Mouse (Mus musculus): Measurements from ENCODE around the gene Dohh.

DNA sequence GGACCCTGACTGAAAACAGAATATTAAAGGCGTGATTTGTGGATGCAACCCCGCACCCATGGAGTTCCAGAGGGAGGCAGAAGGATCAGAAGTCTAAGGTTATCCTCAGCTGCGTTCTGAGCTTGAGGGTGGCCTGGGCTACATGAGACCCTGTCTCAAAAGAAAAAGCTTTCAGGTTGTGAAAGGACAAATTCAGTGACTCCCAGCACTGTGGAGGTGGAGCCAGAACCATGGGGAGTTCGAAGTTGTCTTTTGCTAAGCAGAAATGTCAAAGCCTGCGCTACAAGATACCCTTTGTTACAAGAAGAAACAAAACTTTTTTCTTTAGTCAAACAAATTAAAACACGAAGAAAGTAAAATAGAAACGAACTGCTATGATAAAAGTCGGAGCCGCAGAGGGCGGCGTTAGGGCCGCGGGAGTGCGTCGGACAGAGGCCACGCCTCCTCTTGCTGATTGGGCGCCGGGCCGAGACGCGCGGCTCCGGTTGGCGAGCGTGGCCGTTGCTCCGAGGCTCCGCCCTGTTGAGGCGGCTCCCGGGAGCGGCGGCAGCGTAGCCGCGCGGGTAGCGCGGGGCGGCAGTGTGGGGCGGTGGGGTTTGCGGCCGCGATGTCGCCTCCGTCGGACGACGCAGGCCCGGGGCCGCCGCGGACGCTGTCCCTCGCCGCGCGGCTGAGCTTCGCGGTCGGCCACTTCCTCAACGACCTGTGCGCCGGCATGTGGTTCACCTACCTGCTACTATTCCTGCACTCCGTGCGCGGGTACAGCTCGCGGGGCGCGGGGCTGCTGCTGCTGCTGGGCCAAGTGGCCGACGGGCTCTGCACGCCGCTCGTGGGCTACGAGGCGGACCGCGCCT lies 27.0 kb upstream of the Dohh start, which contains the start of gene Mfsd12:
- TF ChIP-seq CTCF (IDR thresholded peaks at IDR 0.05; ENCODE audit: insufficient read depth, low read length) (no peak), POLR2A (IDR thresholded peaks at IDR 0.05; ENCODE audit: borderline replicate concordance, extremely low read depth, low read depth, low read length) (peak; percentile 28; the same call in 1 of the 2 replicates)

Measured in lung, adult 2 months (tissue).